Mouse (Mus musculus): ENCODE measurements around the gene Azin2. TPM values are rescaled to one million over a fixed set of nuclear protein-coding genes. Genes with fewer than 3 reads are reported as not detected.
A peak's percentile ranks its signal among the peaks of the same experiment; 100 is the strongest.

The Azin2 gene
- polyA plus RNA-seq, 1 experiment, result 12.5 TPM

- H3ac ChIP-seq (ENCODE audit: control insufficient read depth, insufficient read length, low read depth), result no peak overlapping the region
- H3K36me3 ChIP-seq (ENCODE audit: control insufficient read depth, insufficient read depth), result no peaks in the 10 kb centered on the region
- H3K27me3 ChIP-seq (ENCODE audit: control insufficient read depth, insufficient read depth, insufficient read length), result no peaks in the 10 kb centered on the region
- H3K4me3 ChIP-seq (ENCODE audit: insufficient read depth, poor library complexity, severe bottlenecking), result no peak overlapping the region
- no peaks in the 10 kb centered on the region for H3K79me3 ChIP-seq (ENCODE audit: low read depth)
- H3K79me2 ChIP-seq (ENCODE audit: control insufficient read depth, insufficient read depth), result peaks cover 9% of the 10 kb centered on the region
- TF ChIP-seq CTCF (IDR thresholded peaks at IDR 0.05; ENCODE audit: control insufficient read depth, insufficient read depth, insufficient read length), result no peak
- TF ChIP-seq CEBPB (IDR thresholded peaks at IDR 0.05; ENCODE audit: low read depth), result no peak
- no peak for TF ChIP-seq MYOG (IDR thresholded peaks at IDR 0.05; ENCODE audit: control insufficient read depth, extremely low read depth, insufficient read length)
- no peak for TF ChIP-seq USF1 (IDR thresholded peaks at IDR 0.05; ENCODE audit: low read depth)
- no peak for TF ChIP-seq FOSL1 (IDR thresholded peaks at IDR 0.05; ENCODE audit: insufficient read depth, low read length, poor library complexity, severe bottlenecking)
- no peak for TF ChIP-seq MYOD1 (IDR thresholded peaks at IDR 0.05; ENCODE audit: control insufficient read depth, insufficient read length, low read depth)
- TF ChIP-seq MAX (IDR thresholded peaks at IDR 0.05), result no peak
Measured at GRCm38 (mm10) chr4:128958156-128958555, 4.1 kb downstream of the Azin2 start.

- Histone ChIP-seq H3K79me3 (ENCODE audit: low read depth) (no peaks in the 10 kb centered on the region), H3K27me3 (ENCODE audit: control insufficient read depth, insufficient read depth, insufficient read length) (no peaks in the 10 kb centered on the region), H3ac (ENCODE audit: control insufficient read depth, insufficient read length, low read depth) (no peak overlapping the region), H3K36me3 (ENCODE audit: control insufficient read depth, insufficient read depth) (no peaks in the 10 kb centered on the region), H3K4me3 (ENCODE audit: insufficient read depth, poor library complexity, severe bottlenecking) (no peak overlapping the region), H3K79me2 (ENCODE audit: control insufficient read depth, insufficient read depth) (peaks cover 9% of the 10 kb centered on the region)
- no peak for TF ChIP-seq MAX (IDR thresholded peaks at IDR 0.05)
- TF ChIP-seq CEBPB (IDR thresholded peaks at IDR 0.05; ENCODE audit: low read depth), result no peak
- TF ChIP-seq FOSL1 (IDR thresholded peaks at IDR 0.05; ENCODE audit: insufficient read depth, low read length, poor library complexity, severe bottlenecking), result no peak
- peak; percentile 28 for TF ChIP-seq MYOD1 (IDR thresholded peaks at IDR 0.05; ENCODE audit: control insufficient read depth, insufficient read length, low read depth)
- TF ChIP-seq MYOG (IDR thresholded peaks at IDR 0.05; ENCODE audit: control insufficient read depth, extremely low read depth, insufficient read length), result no peak
- no peak for TF ChIP-seq USF1 (IDR thresholded peaks at IDR 0.05; ENCODE audit: low read depth)
- peak; percentile 60 for TF ChIP-seq CTCF (IDR thresholded peaks at IDR 0.05; ENCODE audit: control insufficient read depth, insufficient read depth, insufficient read length)
Measured at GRCm38 (mm10) chr4:128957155-128957911, 4.9 kb downstream of the Azin2 start.

GRCm38 (mm10) chr4:128953851-128954250, 8.4 kb downstream of the Azin2 start:
- Histone ChIP-seq H3K79me3 (ENCODE audit: low read depth) (no peaks in the 10 kb centered on the region), H3ac (ENCODE audit: control insufficient read depth, insufficient read length, low read depth) (no peak overlapping the region), H3K79me2 (ENCODE audit: control insufficient read depth, insufficient read depth) (no peaks in the 10 kb centered on the region), H3K4me3 (ENCODE audit: insufficient read depth, poor library complexity, severe bottlenecking) (no peak overlapping the region), H3K36me3 (ENCODE audit: control insufficient read depth, insufficient read depth) (no peaks in the 10 kb centered on the region), H3K27me3 (ENCODE audit: control insufficient read depth, insufficient read depth, insufficient read length) (no peaks in the 10 kb centered on the region)
- TF ChIP-seq MAX (IDR thresholded peaks at IDR 0.05) (no peak), CEBPB (IDR thresholded peaks at IDR 0.05; ENCODE audit: low read depth) (no peak), USF1 (IDR thresholded peaks at IDR 0.05; ENCODE audit: low read depth) (no peak), MYOG (IDR thresholded peaks at IDR 0.05; ENCODE audit: control insufficient read depth, extremely low read depth, insufficient read length) (no peak)

- Histone ChIP-seq H3ac (ENCODE audit: control insufficient read depth, insufficient read length, low read depth) (no peak overlapping the region), H3K27me3 (ENCODE audit: control insufficient read depth, insufficient read depth, insufficient read length) (no peaks in the 10 kb centered on the region), H3K4me3 (ENCODE audit: insufficient read depth, poor library complexity, severe bottlenecking) (no peak overlapping the region), H3K36me3 (ENCODE audit: control insufficient read depth, insufficient read depth) (no peaks in the 10 kb centered on the region), H3K79me2 (ENCODE audit: control insufficient read depth, insufficient read depth) (no peaks in the 10 kb centered on the region), H3K79me3 (ENCODE audit: low read depth) (no peaks in the 10 kb centered on the region)
- TF ChIP-seq CEBPB (IDR thresholded peaks at IDR 0.05; ENCODE audit: low read depth) (no peak), MYOD1 (IDR thresholded peaks at IDR 0.05; ENCODE audit: control insufficient read depth, insufficient read length, low read depth) (no peak), CTCF (IDR thresholded peaks at IDR 0.05; ENCODE audit: control insufficient read depth, insufficient read depth, insufficient read length) (no peak), MYOG (IDR thresholded peaks at IDR 0.05; ENCODE audit: control insufficient read depth, extremely low read depth, insufficient read length) (no peak), MAX (IDR thresholded peaks at IDR 0.05) (no peak), FOSL1 (IDR thresholded peaks at IDR 0.05; ENCODE audit: insufficient read depth, low read length, poor library complexity, severe bottlenecking) (no peak), USF1 (IDR thresholded peaks at IDR 0.05; ENCODE audit: low read depth) (no peak)
Measured at GRCm38 (mm10) chr4:128950461-128950860, 11.8 kb downstream of the Azin2 start.

GRCm38 (mm10) chr4:128949470-128950005, 12.7 kb downstream of the Azin2 start:
- no peaks in the 10 kb centered on the region for H3K79me2 ChIP-seq (ENCODE audit: control insufficient read depth, insufficient read depth)
- H3K36me3 ChIP-seq (ENCODE audit: control insufficient read depth, insufficient read depth), result no peaks in the 10 kb centered on the region
- no peak overlapping the region for H3ac ChIP-seq (ENCODE audit: control insufficient read depth, insufficient read length, low read depth)
- no peak overlapping the region for H3K4me3 ChIP-seq (ENCODE audit: insufficient read depth, poor library complexity, severe bottlenecking)
- H3K27me3 ChIP-seq (ENCODE audit: control insufficient read depth, insufficient read depth, insufficient read length), result no peaks in the 10 kb centered on the region
- no peak for TF ChIP-seq MYOG (IDR thresholded peaks at IDR 0.05; ENCODE audit: control insufficient read depth, extremely low read depth, insufficient read length)
- TF ChIP-seq CEBPB (IDR thresholded peaks at IDR 0.05; ENCODE audit: low read depth), result no peak
- no peak for TF ChIP-seq MYOD1 (IDR thresholded peaks at IDR 0.05; ENCODE audit: control insufficient read depth, insufficient read length, low read depth)
- TF ChIP-seq USF1 (IDR thresholded peaks at IDR 0.05; ENCODE audit: low read depth), result no peak
- no peak for TF ChIP-seq FOSL1 (IDR thresholded peaks at IDR 0.05; ENCODE audit: insufficient read depth, low read length, poor library complexity, severe bottlenecking)
- no peak for TF ChIP-seq CTCF (IDR thresholded peaks at IDR 0.05; ENCODE audit: control insufficient read depth, insufficient read depth, insufficient read length)
- TF ChIP-seq MAX (IDR thresholded peaks at IDR 0.05), result no peak
- no peaks in the 10 kb centered on the region for H3K79me3 ChIP-seq (ENCODE audit: low read depth)
